ENCODE assay signal across 10 mouse cellular contexts in genomic region chr2:6874266-6874955, GRCm38 (mm10).
A peak's percentile ranks its signal among the peaks of the same experiment; 100 is the strongest.
DNase-seq lines count a peak whose midpoint lies in the region; ATAC-seq lines count a peak whose summit lies in the region.
"Had no signal": no experiment of that assay in that cellular context is flagged by ENCODE, and none has a peak within 500 bp of the region (broad histone marks: within the 10 kb centered on the region; RNA-seq: fewer than 3 reads in every experiment).

No protein-coding gene starts in this region.

- no peak for ATAC-seq in forebrain, embryonic 12.5 days (ENCODE audit: low FRiP score)
- no peak for ATAC-seq in limb, embryonic 15.5 days (ENCODE audit: insufficient number of reproducible peaks, low FRiP score, low TSS enrichment, low read depth)

- H3K36me3 ChIP-seq in forebrain, embryonic 12.5 days (replicated peaks): no peaks in the 10 kb centered on the region; the same call in 1 of the 2 replicates
- H3K36me3 ChIP-seq in limb, embryonic 15.5 days: no peaks in the 10 kb centered on the region
- no peaks in the 10 kb centered on the region for H3K36me3 ChIP-seq in heart, embryonic 10.5 days
- H3K36me3 ChIP-seq: heart, embryonic 13.5 days had no signal

- H3K9me3 ChIP-seq in forebrain, embryonic 12.5 days: no peaks in the 10 kb centered on the region
- no peaks in the 10 kb centered on the region for H3K9me3 ChIP-seq in limb, embryonic 15.5 days
- H3K9me3 ChIP-seq in heart, embryonic 10.5 days: no peaks in the 10 kb centered on the region
- H3K9me3 ChIP-seq: heart, embryonic 13.5 days had no signal

- H3K4me3 ChIP-seq in forebrain, embryonic 12.5 days (replicated peaks): peak overlapping the region; percentile 23; the same call in 1 of the 2 replicates
- H3K4me3 ChIP-seq in limb, embryonic 15.5 days: peak overlapping the region; percentile 3; the same call in 1 of the 2 replicates
- no peak overlapping the region for H3K4me3 ChIP-seq in heart, embryonic 10.5 days
- H3K4me3 ChIP-seq: heart, embryonic 13.5 days had no signal

- H3K9ac ChIP-seq in forebrain, embryonic 12.5 days: peak overlapping the region; percentile 42
- H3K9ac ChIP-seq in limb, embryonic 15.5 days: no peak overlapping the region
- H3K9ac ChIP-seq: heart, embryonic 13.5 days had no signal

- H3K4me1 ChIP-seq in forebrain, embryonic 12.5 days: peaks cover 46% of the 10 kb centered on the region
- H3K4me1 ChIP-seq in limb, embryonic 15.5 days: peaks cover 3% of the 10 kb centered on the region
- H3K4me1 ChIP-seq in heart, embryonic 10.5 days: 0 out of 2 replicates have a peak, but pooled peaks cover 5% of the 10 kb centered on the region

- intact Hi-C loops in left cerebral cortex, postnatal 4 days (cut with DNase I): no loop called here
- intact Hi-C loops in left cerebral cortex, postnatal 25 days (cut with DNase I): loop anchor here (10.0 kb wide), 1 partner anchor 210 kb away; no protein-coding TSS in a partner anchor

- peak overlapping the region; percentile 51 for H3K4me2 ChIP-seq in forebrain, embryonic 12.5 days
- H3K4me2 ChIP-seq in limb, embryonic 15.5 days: peak overlapping the region; percentile 20; the same call in 1 of the 2 replicates

- no peaks in the 10 kb centered on the region for H3K27me3 ChIP-seq in forebrain, embryonic 12.5 days
- H3K27me3 ChIP-seq in limb, embryonic 15.5 days: peaks cover 4% of the 10 kb centered on the region
- peaks cover 10% of the 10 kb centered on the region; the same call in 1 of the 2 replicates for H3K27me3 ChIP-seq in heart, embryonic 10.5 days (ENCODE audit: insufficient read depth, poor library complexity, severe bottlenecking)
- H3K27me3 ChIP-seq: heart, embryonic 13.5 days had no signal

- peak; percentile 49 for DNase-seq in left cerebral cortex, postnatal 4 days
- DNase-seq in left cerebral cortex, adult 18-20 months (ENCODE audit: low spot score in 2 of 2): no peak
- DNase-seq in spleen, adult 12 weeks (ENCODE audit: low spot score): no peak
- no peak for DNase-seq in heart, embryonic 10.5 days (ENCODE audit: low spot score)
- no peak for DNase-seq in left cerebral cortex, postnatal 25 days (ENCODE audit: low spot score in 2 of 2)
- DNase-seq in kidney, postnatal 36 days: no peak
- DNase-seq: kidney, adult 2 months had no signal

- WGBS in forebrain, embryonic 12.5 days: 11% methylated on average over 10 of the region's 10 CpGs
- WGBS in limb, embryonic 15.5 days: 22% methylated on average over 10 of the region's 10 CpGs
- 58% methylated on average over 10 of the region's 10 CpGs for WGBS in heart, embryonic 10.5 days

- peak overlapping the region; percentile 85 for H3K27ac ChIP-seq in forebrain, embryonic 12.5 days
- no peak overlapping the region for H3K27ac ChIP-seq in limb, embryonic 15.5 days
- H3K27ac ChIP-seq in heart, embryonic 10.5 days: no peak overlapping the region
- H3K27ac ChIP-seq: heart, embryonic 13.5 days had no signal
